Mouse (Mus musculus) hindlimb bud, embryonic 11.5 days (tissue): Measurements from ENCODE around the gene Reg4.

ENCODE experiments used
- DNase-seq: peaks from one replicate; pipeline ENCODE4 v3.0.0-alpha.2; 2012; ENCODE audit warnings: low read depth, low spot score; ENCODE audit errors: extremely low spot score

The Reg4 gene

GRCm38 (mm10) chr3:98221856-98222255, at the start of gene Reg4:
Gene Reg4, plus strand, starts transcription at chr3:98222156.
- DNase-seq = no peak

- no peak for DNase-seq
Measured at GRCm38 (mm10) chr3:98178340-98178739, 43.6 kb upstream of the Reg4 start.

DNA sequence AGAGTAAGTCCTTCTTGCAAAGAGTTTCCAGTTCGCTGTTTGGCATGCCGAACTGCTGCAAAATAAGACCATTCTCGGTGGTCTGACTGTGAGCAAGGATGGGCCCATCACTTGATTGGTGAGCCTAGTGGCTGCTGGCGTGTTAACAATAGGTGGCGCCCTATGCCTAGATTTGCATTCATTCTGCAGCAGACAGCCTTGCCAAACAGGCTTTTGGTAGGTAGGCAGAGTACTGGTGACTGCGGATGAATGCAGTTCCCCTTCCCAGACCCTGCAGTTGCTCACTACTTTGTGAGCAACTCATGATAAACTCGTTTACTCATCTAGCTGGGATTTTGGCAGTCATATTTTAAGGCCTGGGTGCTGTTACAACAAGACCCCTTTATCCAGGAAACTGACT, 41.2 kb upstream of the Reg4 start:
- DNase-seq = no peak

GRCm38 (mm10) chr3:98185163-98185714, 36.7 kb upstream of the Reg4 start:
- DNase-seq = no peak

GRCm38 (mm10) chr3:98187777-98188176, 34.2 kb upstream of the Reg4 start:
- DNase-seq = no peak

DNA sequence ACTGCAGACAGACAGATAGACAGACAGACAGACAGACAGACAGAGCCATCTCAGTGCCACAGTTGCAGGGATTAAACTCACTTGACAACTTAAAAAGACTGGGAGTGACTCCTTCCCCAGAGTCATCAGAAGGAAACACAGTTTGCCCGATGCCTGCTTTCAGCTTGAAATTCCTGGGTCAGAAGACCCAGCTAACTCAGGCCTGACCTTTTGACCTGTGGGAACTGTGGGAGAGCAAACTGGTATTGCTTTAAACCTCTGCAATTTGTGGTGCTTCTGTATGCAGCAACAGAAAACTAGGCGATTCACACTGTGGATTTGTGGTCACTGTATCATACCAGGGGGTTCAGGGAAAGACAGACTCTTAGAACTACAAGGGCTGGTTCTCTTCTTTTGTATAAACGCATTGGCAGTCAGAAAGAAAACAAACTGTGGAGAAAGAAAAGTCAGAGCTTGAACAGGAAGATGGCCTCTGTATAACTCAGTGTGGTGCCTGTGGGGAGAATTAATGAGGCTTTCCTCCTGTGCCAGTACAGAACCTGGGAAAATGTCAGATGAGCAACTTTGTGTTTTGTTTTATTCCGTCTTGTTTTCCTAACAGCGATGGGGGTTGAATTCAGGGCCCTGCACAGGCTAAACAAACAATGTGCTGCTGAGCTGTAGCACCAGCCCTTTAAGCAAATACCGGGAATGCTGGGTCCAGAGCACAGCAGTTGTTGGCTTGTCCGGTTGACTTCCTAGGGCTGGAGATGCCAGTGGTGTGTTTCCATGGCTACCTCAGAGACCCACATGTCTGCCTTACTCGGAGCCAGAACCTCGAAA, 24.0 kb upstream of the Reg4 start:
- no peak for DNase-seq

DNA sequence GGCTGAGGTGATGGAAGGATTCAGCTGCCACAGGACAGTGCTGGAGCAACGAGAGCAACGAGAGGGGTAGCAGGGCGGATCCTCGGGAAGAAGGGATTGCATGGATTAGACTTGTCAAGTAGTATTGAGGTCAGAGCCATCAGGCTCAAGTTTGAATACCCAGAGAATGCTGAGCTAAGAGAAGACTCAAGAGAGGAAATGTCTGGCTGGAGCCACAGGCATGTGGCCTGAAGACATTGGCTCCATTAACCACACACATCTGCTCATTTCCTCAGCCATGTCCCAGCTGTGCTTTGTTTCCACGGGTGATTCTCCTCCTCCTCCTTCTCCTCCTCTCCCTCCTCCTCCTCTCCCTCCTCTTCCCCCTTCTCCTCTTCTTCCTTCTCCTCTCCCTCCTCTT, 22.2 kb upstream of the Reg4 start:
- DNase-seq = no peak

DNA sequence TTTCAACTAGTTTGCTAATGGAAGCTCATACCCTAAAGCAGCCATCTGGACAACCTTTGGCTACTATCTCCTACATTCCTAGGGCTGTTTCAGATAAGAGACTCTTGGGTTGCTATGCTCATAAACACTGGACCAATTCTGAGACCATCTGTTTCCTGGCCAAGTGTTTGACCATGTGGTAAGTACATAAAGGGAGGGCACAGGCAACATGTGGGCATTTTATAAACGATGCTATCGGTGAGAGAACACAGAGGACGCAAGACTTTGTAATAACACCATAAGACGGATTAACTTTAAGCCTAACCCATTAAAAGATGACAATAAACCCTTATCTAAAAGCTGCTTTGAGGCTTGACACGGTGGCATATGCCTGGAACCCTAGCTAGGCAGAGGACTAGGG, 18.7 kb upstream of the Reg4 start:
- no peak for DNase-seq

DNA sequence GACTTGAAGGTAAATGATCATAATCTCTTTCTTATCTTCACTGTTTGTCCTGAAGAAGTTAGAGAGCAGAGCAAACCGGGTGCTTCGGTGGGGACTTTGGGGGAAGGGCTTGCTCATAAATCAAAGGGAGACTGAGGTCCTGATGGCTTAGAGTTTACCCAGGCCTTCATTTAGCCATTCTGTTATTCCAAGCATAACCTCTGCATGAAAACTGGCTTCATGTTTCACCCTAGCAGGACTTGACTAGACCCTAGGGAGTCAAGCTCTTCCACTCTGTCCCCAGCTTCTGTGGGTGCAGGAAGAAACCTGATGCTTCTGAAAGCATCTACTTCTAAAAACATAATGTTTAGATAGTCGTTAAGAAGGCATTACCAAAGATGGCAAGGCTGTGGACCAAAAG, 15.0 kb upstream of the Reg4 start:
- no peak for DNase-seq

GRCm38 (mm10) chr3:98209161-98209560, 12.8 kb upstream of the Reg4 start:
- DNase-seq = no peak

DNA sequence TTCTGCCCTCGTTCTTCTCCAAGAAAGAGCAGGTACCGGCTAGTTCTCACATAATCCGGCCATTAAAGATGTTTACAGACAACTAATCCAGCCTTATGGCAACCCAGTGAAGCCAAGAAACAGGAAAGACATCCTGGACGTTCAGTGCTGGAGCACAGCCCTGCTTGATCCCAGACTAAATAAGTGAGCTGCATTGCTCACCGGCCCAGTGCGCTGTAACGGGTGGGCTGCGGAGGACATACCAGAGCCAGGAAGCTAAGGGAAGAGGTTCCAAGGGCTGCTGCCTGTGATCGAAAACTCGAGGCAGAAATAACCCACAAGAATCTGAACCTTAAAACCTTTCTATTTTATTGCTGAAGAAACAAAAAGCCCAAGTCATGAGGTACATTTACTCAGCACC, 11.1 kb upstream of the Reg4 start:
- no peak for DNase-seq

DNA sequence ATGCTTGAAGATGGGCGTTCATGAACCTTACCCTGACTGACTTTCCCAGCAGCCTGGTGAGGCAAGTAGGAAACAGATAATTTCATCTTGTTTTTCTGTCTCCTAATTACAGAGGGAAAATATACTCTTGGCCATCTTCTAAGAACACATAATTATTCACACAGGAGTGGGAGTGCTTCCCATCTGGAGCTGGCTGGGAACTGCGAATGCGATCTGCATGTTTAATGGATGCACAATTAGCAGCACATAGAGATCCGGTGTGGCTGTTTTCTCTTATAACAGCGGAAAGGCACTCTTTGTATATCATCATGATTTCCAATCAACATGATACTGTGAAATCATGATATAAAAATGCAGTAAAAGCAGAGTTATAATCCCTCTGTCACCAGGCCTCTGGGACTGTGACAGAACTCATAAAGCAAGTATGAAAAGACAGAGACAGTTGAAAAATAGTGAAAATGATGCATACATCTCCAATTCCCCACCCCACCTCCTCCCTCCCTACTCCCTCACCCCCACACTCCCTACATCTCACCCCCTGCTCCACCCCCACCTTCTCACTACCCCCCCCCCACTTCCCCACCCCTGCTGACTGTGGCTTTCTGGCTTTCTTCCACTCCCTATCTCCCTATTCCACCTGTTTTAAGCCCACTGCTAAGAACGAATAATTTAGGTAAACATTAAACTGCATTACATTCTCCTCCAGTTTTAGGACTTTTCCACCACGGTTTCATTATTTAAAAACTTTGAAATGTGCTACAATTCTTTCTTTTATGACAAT, 10.5 kb upstream of the Reg4 start:
- no peak for DNase-seq

DNA sequence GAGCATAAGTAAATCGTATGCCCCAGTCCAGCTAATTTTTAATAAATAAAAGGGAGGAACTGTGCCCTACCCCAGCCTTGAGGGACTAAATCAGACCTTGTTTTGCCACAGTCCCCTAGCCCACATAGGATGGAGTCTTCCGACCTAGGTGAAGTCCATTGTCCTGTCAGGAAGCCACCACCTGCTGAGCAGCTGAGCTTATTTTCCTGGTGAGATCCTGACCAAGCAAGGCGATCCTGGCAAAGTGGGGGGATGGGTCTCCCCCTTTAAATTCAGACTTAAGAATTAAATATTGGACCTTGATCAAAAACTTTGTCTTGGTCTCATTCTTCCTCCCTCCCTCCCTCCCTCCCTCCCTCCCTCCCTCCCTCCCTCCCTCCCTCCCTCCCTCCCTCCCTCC, 5.7 kb upstream of the Reg4 start:
- no peak for DNase-seq

- no peak for DNase-seq
Measured at GRCm38 (mm10) chr3:98223263-98223662, 1.3 kb downstream of the Reg4 start.

DNA sequence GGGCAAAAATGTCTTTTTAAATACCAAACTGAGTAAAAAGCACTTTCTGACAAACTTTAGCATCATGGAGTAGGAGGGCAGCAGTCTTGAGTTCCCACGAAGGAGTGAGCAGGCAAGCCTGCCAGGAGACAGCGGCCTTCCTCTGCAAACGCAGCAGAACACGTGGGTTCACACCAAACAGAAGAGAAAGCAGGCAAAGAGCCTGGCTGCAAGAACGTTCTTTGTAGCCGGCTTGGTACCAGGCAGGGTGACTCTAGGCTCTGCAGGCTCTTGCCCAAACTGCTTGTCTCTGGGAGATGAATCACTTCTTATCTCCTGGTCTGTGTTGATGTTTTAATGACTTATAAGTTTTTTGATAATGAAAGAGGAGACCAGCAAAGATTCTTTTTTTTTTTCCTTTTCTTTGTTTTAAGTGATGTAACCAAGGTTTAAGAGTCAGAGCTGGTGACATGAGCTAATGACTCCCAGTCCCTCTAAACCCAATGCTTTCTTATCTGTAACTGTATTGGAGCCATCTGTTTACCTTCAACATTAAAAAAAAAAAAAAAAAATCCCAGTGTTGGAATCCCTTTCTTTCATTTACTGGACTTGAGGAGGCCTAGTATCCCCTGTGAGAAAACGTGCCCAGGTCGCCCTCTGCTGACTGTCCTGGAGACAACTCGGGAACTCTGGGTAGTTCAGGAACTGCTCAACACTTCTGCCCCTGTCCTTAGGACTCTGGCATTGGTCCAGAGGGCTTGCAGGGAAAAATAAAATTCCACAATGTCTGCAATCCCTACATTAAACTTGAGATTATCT, 2.0 kb downstream of the Reg4 start:
- DNase-seq = peak; percentile 46

DNA sequence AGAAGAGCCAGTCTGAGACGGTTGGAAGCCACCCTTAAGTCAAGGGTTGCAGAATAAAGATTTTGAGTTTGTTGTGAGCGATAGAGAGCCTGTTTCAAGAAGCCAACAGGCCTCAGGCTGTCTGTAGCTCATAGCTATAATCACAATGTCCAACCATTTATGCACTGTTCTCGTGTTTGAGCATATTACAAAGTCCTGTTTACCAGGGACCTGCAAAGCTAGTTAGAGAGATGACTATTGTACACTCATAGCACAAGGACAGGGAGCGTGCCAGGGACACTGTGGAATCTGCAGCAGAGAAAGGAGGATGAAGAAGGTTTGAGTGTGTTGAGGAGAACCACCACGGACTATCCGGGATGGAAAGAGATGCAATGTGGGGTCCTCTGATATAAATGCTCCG, 3.0 kb downstream of the Reg4 start:
- no peak for DNase-seq

GRCm38 (mm10) chr3:98225746-98226145, 3.8 kb downstream of the Reg4 start:
- DNase-seq = no peak

DNA sequence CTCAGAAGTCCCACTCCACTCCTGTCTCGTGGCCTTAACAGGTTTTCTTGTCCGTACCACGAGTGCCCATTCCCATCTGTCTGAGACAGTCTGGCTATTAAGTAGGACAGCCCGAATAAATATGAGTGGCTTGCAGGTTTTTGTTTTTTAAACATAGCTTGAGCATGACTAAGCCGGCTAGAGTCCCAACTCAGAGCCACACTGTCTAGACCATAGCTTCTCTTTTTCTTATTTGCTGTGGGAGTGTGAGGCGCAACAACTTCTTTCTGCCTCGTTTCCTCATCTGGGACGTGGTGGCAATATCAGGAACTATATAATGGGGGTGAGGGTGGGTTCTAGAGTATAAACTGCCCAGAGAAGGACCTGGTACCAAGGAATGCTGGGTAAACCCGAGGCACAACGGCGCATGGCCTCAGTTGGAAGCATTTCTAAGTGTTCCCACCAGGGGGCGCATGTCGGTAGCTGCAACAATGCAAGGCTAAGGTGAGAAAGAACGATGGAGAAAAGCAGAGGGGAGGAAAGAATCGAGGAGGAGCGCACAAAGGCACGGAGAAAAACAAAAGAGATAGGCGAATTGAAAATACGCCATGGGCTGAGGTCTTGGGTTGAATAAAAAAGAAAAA, 5.1 kb downstream of the Reg4 start:
- peak; percentile 50 for DNase-seq

GRCm38 (mm10) chr3:98227763-98228162, 5.8 kb downstream of the Reg4 start:
- no peak for DNase-seq

GRCm38 (mm10) chr3:98229943-98230342, 8.0 kb downstream of the Reg4 start:
- no peak for DNase-seq

DNA sequence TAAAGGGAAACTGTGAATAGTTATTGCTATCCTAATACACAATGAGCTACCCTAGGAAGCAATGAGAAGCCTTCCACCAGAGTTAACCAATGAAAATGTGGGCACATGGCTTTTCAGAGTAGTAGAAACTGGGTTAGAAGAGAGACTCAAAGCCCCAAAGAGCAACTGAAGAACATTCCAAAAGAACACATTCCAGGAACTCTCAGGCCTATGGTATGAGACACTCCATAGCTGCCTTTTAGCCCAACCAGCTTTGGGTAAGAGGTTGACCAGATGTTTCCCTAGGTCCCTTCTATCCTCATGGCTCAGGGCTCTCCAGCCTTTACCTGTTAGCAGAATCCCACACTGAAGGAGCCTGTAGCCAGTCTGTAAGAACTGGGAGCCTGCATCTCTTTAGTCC, 11.5 kb downstream of the Reg4 start:
- DNase-seq = no peak
